ENCODE assay signal across 9 mouse cellular contexts in genomic region chr6:114397280-114397679, GRCm38 (mm10). TPM values are rescaled to one million over a fixed set of nuclear protein-coding genes. Genes with fewer than 3 reads are reported as not detected.
A peak's percentile ranks its signal among the peaks of the same experiment; 100 is the strongest.
DNase-seq lines count a peak whose midpoint lies in the region; ATAC-seq and TF ChIP-seq lines count a peak whose summit lies in the region.
"Had no signal": no experiment of that assay in that cellular context is flagged by ENCODE, and none has a peak within 500 bp of the region (broad histone marks: within the 10 kb centered on the region; RNA-seq: fewer than 3 reads in every experiment).

No protein-coding gene starts in this region.

- no peak for TF ChIP-seq CTCF in layer of hippocampus, adult 2 months (conservative IDR thresholded peaks at IDR 0.05)

- H3K4me3 ChIP-seq in layer of hippocampus, adult 2 months: peak overlapping the region; percentile 57
- peak overlapping the region; percentile 51 for H3K4me3 ChIP-seq in embryonic facial prominence, embryonic 14.5 days (ENCODE audit: low read depth, low read length)
- peak overlapping the region; percentile 52 for H3K4me3 ChIP-seq in intestine, embryonic 15.5 days (replicated peaks)
- no peak overlapping the region for H3K4me3 ChIP-seq in myocyte
- H3K4me3 ChIP-seq: erythroblast, embryonic 14.5 days had no signal

- peak overlapping the region; percentile 61 for H3K9ac ChIP-seq in embryonic facial prominence, embryonic 14.5 days (ENCODE audit: low read depth, low read length)
- peak overlapping the region; percentile 50 for H3K9ac ChIP-seq in intestine, embryonic 15.5 days

- H3K27me3 ChIP-seq in embryonic facial prominence, embryonic 14.5 days (replicated peaks; ENCODE audit: control insufficient read depth, insufficient read depth, low read length): peaks cover 54% of the 10 kb centered on the region
- peaks cover 26% of the 10 kb centered on the region for H3K27me3 ChIP-seq in intestine, embryonic 15.5 days (replicated peaks)
- H3K27me3 ChIP-seq in myocyte (ENCODE audit: control insufficient read depth, insufficient read depth, insufficient read length): no peaks in the 10 kb centered on the region

- TF ChIP-seq POLR2A in myocyte (IDR thresholded peaks at IDR 0.05; ENCODE audit: insufficient read length, low read depth): no peak

- peaks cover 4% of the 10 kb centered on the region; the same call in 1 of the 2 replicates for H3K9me3 ChIP-seq in embryonic facial prominence, embryonic 14.5 days (ENCODE audit: control insufficient read depth, low read length)
- H3K9me3 ChIP-seq in intestine, embryonic 15.5 days: no peaks in the 10 kb centered on the region

- no peaks in the 10 kb centered on the region for H3K36me3 ChIP-seq in embryonic facial prominence, embryonic 14.5 days (ENCODE audit: control insufficient read depth, insufficient read depth, low read length)
- H3K36me3 ChIP-seq in intestine, embryonic 15.5 days: no peaks in the 10 kb centered on the region
- no peaks in the 10 kb centered on the region for H3K36me3 ChIP-seq in myocyte (ENCODE audit: control insufficient read depth, insufficient read depth)

- no peak overlapping the region for H3K27ac ChIP-seq in layer of hippocampus, adult 2 months
- H3K27ac ChIP-seq in embryonic facial prominence, embryonic 14.5 days (replicated peaks; ENCODE audit: low read depth, low read length): no peak overlapping the region
- H3K27ac ChIP-seq in intestine, embryonic 15.5 days: 0 out of 2 replicates have a peak overlapping the region, but pooled peaks have one; percentile 30

- ATAC-seq in embryonic facial prominence, embryonic 14.5 days (ENCODE audit: low read depth): no peak
- ATAC-seq in intestine, embryonic 15.5 days: peak; percentile 26

- H3ac ChIP-seq in myocyte (ENCODE audit: control insufficient read depth, insufficient read length): no peak overlapping the region

- peaks cover 12% of the 10 kb centered on the region; the same call in 1 of the 2 replicates for H3K4me1 ChIP-seq in embryonic facial prominence, embryonic 14.5 days (ENCODE audit: control insufficient read depth, insufficient read depth, low read length)
- peaks cover 16% of the 10 kb centered on the region; the same call in 1 of the 2 replicates for H3K4me1 ChIP-seq in intestine, embryonic 15.5 days (replicated peaks)

- 6% methylated on average over 11 of the region's 11 CpGs for WGBS in embryonic facial prominence, embryonic 14.5 days
- 8% methylated on average over 11 of the region's 11 CpGs for WGBS in intestine, embryonic 15.5 days

- peak overlapping the region; percentile 98 for H3K4me2 ChIP-seq in embryonic facial prominence, embryonic 14.5 days (ENCODE audit: low read depth, low read length)
- peak overlapping the region; percentile 91 for H3K4me2 ChIP-seq in intestine, embryonic 15.5 days (replicated peaks)
- H3K4me2 ChIP-seq in myocyte (ENCODE audit: low read depth): peak overlapping the region; percentile 45

- no peak for DNase-seq in layer of hippocampus, adult 2 months (ENCODE audit: low spot score in 2 of 2)
- no peak for DNase-seq in layer of hippocampus, postnatal 25 days (ENCODE audit: extremely low spot score in 1 of 2, low spot score in 1 of 2)
- no peak for DNase-seq in embryonic facial prominence, embryonic 14.5 days (ENCODE audit: low spot score)
- DNase-seq in gastrocnemius, postnatal 10 days: no peak
- no peak for DNase-seq in cerebellum, postnatal 10 days
- no peak for DNase-seq in layer of hippocampus, adult 8-10 months (ENCODE audit: low spot score in 2 of 2)

- no peaks in the 10 kb centered on the region for H3K79me2 ChIP-seq in myocyte (ENCODE audit: control insufficient read depth, insufficient read depth)

TF ChIP-seq in myocyte, 11 proteins besides CTCF, POLR2A, EP300 and RAD21:
- TF ChIP-seq MYOD1 (IDR thresholded peaks at IDR 0.05; ENCODE audit: control insufficient read depth in 1 of 3, insufficient read length in 2 of 3, low read depth in 2 of 3) (no peak), USF1 (IDR thresholded peaks at IDR 0.05; ENCODE audit: low read depth) (no peak)

RNA-seq across cellular contexts. Expression of gene Hrh1, which starts 0.5 kb away (rescaled TPM):
- total RNA-seq in layer of hippocampus, adult 2 months (2021): 1 to 10 TPM; 4.2 to 5.3 TPM
- 1 to 10 TPM; 4.5 to 5.1 TPM for total RNA-seq in layer of hippocampus, postnatal 25 days (2021)
- polyA plus RNA-seq in embryonic facial prominence, embryonic 14.5 days (2014; fragmentation: Nextera tagmentation; extraction: Ambion mirVana): 0.21 TPM in 1 of 2 replicates, not detected in the other
- 0.97 and 0.98 TPM in 2 replicates for polyA plus RNA-seq in intestine, embryonic 15.5 days (2015; fragmentation: Nextera tagmentation; extraction: Ambion mirVana)
- 0.50 TPM for polyA plus RNA-seq in myocyte (2012; fragmentation: generic; extraction: Trizol)
- total RNA-seq in gastrocnemius, postnatal 10 days (2021): under 1 TPM; 0.52 to 0.68 TPM
- 1 to 10 TPM; 7.7 to 8.4 (median 8.1) TPM for total RNA-seq in layer of hippocampus, adult 8-10 months (2022)

Comparison
In these comparisons a context has a peak if more than half of its experiments do, and no peak if none do; other contexts are left out.
1. H3K4me2 ChIP-seq: peak in every context shown above with its lines; median percentile 98 in embryonic facial prominence, embryonic 14.5 days; 91 in intestine, embryonic 15.5 days; 45 in myocyte.